Mouse (Mus musculus) neural tube, embryonic 14.5 days (tissue): Measurements from ENCODE around the gene Dio2. TPM values are rescaled to one million over a fixed set of nuclear protein-coding genes. Genes with fewer than 3 reads are reported as not detected.

Source experiments
- ATAC-seq: fragments of 200-750 bp; cut with Nextera tagmentation; 2 replicates; pipeline ENCODE4 v1.8.0; 2017; ENCODE audit warnings: low read depth, mild to moderate bottlenecking, moderate TSS enrichment, moderate library complexity
- H3K27ac ChIP-seq: fragments of 300-500 bp; sonication (generic); 2 replicates; pipeline ENCODE4 v1.5.1; 2014; ENCODE audit warnings: low read depth, mild to moderate bottlenecking, control low read depth, low read length, moderate library complexity, mixed read lengths
- H3K27me3 ChIP-seq: fragments of 300-500 bp; sonication (generic); 2 replicates; pipeline ENCODE4 v1.6.1; 2014; ENCODE audit warnings: low read length; ENCODE audit not compliant: control insufficient read depth, insufficient read depth
- H3K36me3 ChIP-seq: fragments of 300-500 bp; sonication (generic); 2 replicates; pipeline ENCODE4 v1.6.1; 2014; ENCODE audit warnings: low read length, mixed read lengths; ENCODE audit not compliant: control insufficient read depth, insufficient read depth
- H3K4me1 ChIP-seq: fragments of 300-500 bp; sonication (generic); 2 replicates; pipeline ENCODE4 v1.6.1; 2014; ENCODE audit warnings: low read length; ENCODE audit not compliant: control insufficient read depth, insufficient read depth
- H3K4me2 ChIP-seq: fragments of 300-500 bp; sonication (generic); 2 replicates; pipeline ENCODE4 v1.6.1; 2014; ENCODE audit warnings: mild to moderate bottlenecking, low read depth, low read length, control low read depth
- H3K4me3 ChIP-seq: fragments of 300-500 bp; sonication (generic); 2 replicates; pipeline ENCODE4 v1.5.1; 2014; ENCODE audit warnings: low read depth, low read length, control low read depth, mixed read lengths
- H3K9ac ChIP-seq: fragments of 300-500 bp; sonication (generic); replicated peaks from 2 replicates; pipeline ENCODE4 v1.6.1; 2014; ENCODE audit warnings: low read depth, mild to moderate bottlenecking, control low read depth, low read length, mixed read lengths
- H3K9me3 ChIP-seq: fragments of 300-500 bp; sonication (generic); 2 replicates; pipeline ENCODE4 v1.6.1; 2016; ENCODE audit warnings: low read length; ENCODE audit not compliant: control insufficient read depth
- WGBS: fragments of 180-500 bp; shearing (Covaris S2); extraction: QIAGEN DNeasy Blood & Tissue Kit; methylation state at CpG from one replicate; pipeline ENCODE4 v1.1.7; 2014; 5-methylcytosine and 5-hydroxymethylcytosine counted together
- polyA plus RNA-seq: library from polyadenylated mRNA; unstranded; fragments of >200 nt; fragmentation: Nextera tagmentation; extraction: Ambion mirVana; gene quantifications from 2 replicates; pipeline ENCODE4 v1.2.1, GENCODE M21; 2014

Gene Dio2
- polyA plus RNA-seq, 1 experiment from 2014 or later, result 0.20 TPM

DNA sequence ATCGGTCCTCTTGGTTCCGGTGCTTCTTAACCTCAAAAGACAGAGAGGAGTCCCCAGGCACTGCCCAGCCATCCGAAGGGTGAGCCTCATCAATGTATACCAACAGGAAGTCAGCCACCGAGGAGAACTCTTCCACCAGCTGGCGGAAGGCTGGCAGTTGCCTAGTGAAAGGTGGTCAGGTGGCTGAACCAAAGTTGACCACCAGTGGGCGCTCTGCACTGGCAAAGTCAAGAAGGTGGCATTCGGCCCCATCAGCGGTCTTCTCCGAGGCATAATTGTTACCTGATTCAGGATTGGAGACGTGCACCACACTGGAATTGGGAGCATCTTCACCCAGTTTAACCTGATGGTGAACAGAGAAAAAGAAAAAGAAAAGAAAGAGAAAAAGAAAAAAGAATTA is 8.6 kb downstream of the Dio2 start:
- H3K9ac ChIP-seq, result no peak overlapping the region
- H3K27ac ChIP-seq, result no peak overlapping the region
- 46% methylated on average over 10 of the region's 10 CpGs for WGBS
- no peak for ATAC-seq
- H3K9me3 ChIP-seq, result no peaks in the 10 kb centered on the region
- H3K27me3 ChIP-seq, result no peaks in the 10 kb centered on the region
- no peak overlapping the region for H3K4me3 ChIP-seq
- H3K36me3 ChIP-seq, result no peaks in the 10 kb centered on the region
- no peak overlapping the region for H3K4me2 ChIP-seq
- no peaks in the 10 kb centered on the region for H3K4me1 ChIP-seq

DNA sequence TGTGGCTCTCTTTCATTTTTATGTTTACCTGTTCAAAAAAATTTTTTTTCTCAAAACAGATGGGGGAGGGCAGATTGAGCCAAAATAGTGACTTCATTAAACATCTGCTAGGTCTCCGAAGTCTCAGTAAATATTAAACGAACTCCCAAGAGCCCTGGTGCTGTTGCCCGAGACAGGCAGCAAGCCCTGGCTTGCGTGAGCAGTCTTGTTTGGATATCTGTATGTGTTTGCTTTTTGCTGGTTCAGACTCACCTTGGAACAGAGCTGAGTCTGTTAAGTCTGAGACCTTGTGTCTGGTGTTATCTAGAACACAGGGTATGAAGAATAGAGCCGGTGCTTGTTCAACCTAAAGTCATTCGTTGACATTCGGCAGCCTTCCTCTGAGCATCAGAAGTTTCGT is 13.1 kb downstream of the Dio2 start:
- H3K36me3 ChIP-seq, result no peaks in the 10 kb centered on the region
- ATAC-seq, result no peak
- no peak overlapping the region for H3K27ac ChIP-seq
- H3K4me1 ChIP-seq, result no peaks in the 10 kb centered on the region
- WGBS, result 86% methylated on average over 8 of the region's 8 CpGs
- H3K4me2 ChIP-seq, result no peak overlapping the region
- no peak overlapping the region for H3K4me3 ChIP-seq
- no peaks in the 10 kb centered on the region for H3K27me3 ChIP-seq
- no peak overlapping the region for H3K9ac ChIP-seq
- no peaks in the 10 kb centered on the region for H3K9me3 ChIP-seq

DNA sequence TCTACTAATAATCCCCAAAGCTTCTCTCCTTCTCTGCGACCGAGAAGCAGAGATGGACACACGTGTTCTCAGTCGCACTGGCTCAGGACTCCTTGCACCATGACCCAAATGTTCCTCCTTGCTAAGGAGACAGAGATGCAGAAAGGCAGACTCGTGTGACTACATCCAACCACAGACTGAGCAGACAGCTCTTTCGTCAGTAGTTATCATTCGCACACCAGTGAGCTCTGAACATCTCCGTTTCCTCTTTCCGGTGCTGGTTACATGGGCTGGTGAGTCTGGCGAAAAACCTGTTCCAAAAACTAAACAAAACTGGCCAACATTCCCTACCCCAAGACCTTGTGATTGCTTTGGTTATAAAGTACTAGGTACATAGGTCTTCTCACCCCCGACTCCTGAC is 13.6 kb downstream of the Dio2 start:
- Histone ChIP-seq H3K9me3 (no peaks in the 10 kb centered on the region), H3K27me3 (no peaks in the 10 kb centered on the region), H3K4me1 (no peaks in the 10 kb centered on the region), H3K4me2 (no peak overlapping the region), H3K4me3 (no peak overlapping the region), H3K27ac (no peak overlapping the region), H3K9ac (no peak overlapping the region), H3K36me3 (no peaks in the 10 kb centered on the region)
- WGBS, result 88% methylated on average over 11 of the region's 11 CpGs
- ATAC-seq, result no peak

DNA sequence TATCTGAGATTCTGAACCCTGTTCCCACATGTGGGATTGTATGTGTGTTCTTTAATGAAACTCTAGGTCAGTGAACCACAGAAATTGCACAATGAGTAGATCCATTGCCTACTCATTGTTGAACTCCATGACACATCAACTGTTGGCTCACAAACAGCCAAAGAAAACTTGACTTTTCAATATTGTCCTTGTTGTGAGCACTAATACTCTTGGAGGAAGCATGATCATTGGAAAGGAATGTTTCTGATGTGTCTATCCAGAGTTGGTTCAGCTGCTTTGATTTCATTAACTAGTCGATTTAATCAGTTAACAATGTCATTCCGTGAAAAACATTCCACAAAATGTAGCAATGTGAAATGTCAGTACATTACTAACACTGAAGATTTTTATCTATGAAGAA is 44.1 kb downstream of the Dio2 start:
- Histone ChIP-seq H3K9me3 (no peaks in the 10 kb centered on the region), H3K36me3 (no peaks in the 10 kb centered on the region), H3K4me3 (no peak overlapping the region), H3K4me2 (no peak overlapping the region), H3K27me3 (no peaks in the 10 kb centered on the region), H3K4me1 (no peaks in the 10 kb centered on the region), H3K9ac (no peak overlapping the region), H3K27ac (no peak overlapping the region)
- ATAC-seq, result no peak
- WGBS, result 94% methylated on average over 2 of the region's 2 CpGs
